Mouse (Mus musculus) 416B (cell line): ENCODE data around the gene Pdcd2l.
"Not testable (repeated sequence)": the region's sequence is repeated elsewhere in the genome, so short reads cannot be mapped to it uniquely, and the experiment has no call there.

Experiments used
- DNase-seq: peaks from one replicate; pipeline ENCODE4 v3.0.0; 2011; ENCODE audit warnings: low read depth

Pdcd2l gene

DNA sequence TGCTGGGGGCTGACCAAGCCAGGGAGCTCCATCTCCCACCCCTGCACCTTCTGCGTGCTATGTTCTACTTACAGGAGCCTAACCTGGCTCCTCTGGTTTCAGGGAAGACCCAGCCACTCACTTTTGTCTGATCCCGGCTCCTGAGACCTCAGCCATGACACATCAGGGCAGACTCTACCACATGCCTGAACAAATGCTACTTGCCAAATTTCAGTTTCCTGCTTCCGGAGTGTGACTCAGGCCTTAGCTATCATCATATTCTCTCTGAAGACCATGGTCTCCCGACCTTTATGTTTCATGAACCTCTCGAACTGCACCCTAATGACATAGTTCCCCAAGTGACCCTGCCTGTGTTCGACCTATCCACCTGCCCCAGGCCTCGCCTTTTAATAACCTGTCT lies 16.8 kb upstream of the Pdcd2l start:
- DNase-seq: peak; percentile 88

DNA sequence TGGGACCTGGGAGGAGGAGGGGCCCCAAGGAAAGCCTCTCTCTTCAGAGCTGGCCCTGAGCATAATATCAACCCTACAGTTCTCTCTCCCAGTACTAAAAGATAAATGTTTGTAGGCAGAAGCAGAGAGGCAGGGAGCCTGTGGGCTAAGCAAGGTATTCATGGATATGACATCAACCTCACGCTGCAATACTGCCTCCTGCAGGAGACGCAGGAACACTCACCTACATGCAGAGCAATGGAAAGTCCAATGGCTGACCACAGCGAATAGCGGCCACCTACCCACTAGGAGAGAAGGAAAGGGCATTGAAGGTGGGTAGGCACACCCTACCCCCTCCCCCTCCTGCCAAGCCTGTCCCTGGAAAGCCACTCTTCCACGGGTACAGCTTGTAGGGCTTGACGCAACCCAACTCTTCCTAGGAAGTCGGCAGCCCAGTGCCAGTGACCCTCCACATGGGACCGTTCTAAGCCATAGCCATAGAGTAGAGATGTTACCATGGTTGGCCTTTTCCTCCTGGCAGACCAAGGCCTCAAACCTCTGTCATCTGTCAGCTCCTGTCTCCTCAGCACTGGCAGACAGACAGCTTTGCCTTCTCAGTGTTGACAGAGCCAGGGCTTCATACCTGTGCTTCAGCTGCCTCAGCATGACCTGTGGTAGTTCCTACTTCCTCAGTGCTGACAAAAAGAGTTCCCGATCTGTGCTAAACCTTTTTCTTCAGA lies 11.7 kb upstream of the Pdcd2l start:
- peak; percentile 56 for DNase-seq

DNA sequence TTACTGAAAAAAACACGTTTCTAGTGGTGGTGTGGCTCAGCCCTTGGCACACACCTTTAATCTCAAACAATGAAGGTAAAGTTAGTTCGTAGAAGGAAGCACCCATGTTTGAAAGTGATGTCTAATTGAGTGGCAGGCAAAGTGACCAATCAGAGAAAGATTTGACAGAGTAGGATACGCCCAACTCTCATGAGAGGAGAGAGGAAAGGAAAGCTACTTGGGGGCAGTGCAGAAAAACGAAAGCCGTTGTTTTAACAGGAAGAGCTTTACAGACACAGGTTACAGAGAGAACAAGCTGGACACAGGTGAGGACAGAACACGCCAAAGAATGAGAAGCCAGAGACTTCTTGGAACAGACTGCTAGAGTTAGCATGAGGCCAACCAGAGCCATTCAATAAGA lies 9.9 kb upstream of the Pdcd2l start:
- DNase-seq: no peak

- DNase-seq: not testable (repeated sequence)
These were observed 5.7 kb upstream of the Pdcd2l start for GRCm38 (mm10) chr7:34202147-34202546.

GRCm38 (mm10) chr7:34200829-34201228 lies 4.4 kb upstream of the Pdcd2l start:
- no peak for DNase-seq

GRCm38 (mm10) chr7:34198346-34198745 lies 1.9 kb upstream of the Pdcd2l start:
- peak; percentile 86 for DNase-seq

DNA sequence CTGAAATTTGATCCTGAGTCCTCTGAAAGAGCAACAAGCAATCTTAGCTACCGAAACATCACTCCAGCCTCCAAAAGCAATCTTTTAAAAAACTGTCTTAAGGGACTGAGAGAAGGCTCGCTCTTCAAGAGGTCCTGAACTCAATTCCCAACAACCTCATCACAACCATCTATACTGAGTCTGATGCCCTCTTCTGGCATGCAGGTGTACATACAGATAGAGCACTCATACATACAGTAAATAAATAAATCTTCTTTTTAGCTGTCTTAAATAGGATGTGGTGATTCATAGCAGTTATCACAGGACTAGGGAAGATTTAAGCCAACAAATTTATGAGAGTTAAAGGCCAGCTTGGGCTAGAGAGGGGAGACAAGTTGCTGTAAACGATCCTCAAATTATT lies 829 bp downstream of the Pdcd2l start:
- peak; percentile 77 for DNase-seq

DNA sequence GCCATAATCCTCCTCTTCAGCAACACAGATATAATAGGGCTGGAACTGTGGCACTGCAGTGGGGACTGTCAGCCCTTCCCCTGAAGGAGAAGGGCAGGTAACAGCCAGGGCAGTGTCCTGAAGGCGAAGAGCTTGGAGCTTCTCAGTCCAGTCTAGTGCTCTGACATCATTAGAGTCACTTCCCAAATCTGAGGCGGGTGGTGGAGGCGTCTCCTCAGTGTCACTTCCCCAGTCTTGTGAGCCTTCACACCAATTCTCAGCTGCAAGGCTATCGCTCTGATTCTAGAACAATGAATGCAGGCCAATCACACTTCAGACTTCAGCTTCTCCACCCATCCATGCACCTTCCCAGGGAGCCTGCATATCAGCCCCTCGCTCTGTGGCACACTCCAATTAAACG lies 3.6 kb downstream of the Pdcd2l start:
- no peak for DNase-seq

GRCm38 (mm10) chr7:34189376-34189989 lies 7.0 kb downstream of the Pdcd2l start:
- DNase-seq: no peak

DNA sequence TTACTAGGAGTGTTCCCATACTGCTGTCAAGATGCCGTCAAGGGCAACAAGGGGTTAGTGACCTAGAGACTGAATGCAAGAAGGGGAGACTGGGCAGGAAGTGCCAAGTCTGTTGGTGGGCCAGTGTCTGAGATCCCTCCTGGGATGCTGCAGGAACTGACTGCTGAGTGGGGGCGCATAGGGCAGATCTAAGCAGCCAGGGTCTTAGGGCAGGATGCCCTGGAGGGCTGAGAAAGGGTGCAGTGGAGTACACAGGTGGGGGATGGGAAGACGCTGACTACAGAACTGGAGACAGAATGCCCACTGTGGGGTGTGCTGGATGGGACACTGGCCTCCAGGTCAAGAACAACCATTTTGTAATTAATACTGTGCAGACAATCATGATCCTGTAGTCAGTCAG lies 12.7 kb downstream of the Pdcd2l start:
- DNase-seq: no peak

DNA sequence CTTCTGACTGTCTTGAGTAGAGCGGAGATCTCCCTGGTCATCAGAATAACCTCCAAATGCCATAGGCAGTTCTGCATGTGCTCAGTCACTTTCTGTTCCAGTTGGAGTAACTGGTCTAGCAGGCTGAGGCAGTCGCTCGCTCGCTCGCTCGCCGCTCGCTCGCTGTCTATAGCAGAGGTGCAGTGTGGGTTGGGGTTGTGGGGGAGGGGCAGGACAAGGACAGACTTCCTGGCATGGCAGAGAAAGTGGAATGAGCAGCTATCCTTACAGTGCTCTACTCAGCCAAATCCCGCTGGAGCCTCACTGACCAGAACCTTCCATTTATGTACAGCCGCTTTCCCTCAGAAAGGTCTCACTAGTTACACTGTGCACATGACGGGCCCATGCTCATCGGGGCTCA lies 13.1 kb downstream of the Pdcd2l start:
- DNase-seq: no peak

DNA sequence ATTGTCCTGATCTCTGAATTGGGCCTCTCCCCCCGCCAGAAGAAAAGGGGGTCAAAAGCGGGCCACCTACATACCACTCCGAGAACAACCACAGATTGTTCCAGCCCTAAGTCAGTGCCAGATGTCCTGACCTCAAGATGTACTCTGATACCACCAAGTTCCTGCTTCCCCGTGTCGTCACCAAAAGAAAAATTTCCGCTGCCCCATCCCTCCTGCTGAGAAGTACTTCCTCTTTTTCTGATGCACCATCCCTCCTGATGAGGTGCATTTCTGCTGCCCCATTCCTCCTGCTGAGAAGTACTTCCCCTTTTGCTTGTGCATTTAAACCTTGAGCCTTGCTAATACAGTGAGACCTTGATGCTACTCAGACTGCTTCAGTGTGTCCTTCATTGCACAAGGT lies 20.2 kb downstream of the Pdcd2l start:
- peak; percentile 18 for DNase-seq

DNA sequence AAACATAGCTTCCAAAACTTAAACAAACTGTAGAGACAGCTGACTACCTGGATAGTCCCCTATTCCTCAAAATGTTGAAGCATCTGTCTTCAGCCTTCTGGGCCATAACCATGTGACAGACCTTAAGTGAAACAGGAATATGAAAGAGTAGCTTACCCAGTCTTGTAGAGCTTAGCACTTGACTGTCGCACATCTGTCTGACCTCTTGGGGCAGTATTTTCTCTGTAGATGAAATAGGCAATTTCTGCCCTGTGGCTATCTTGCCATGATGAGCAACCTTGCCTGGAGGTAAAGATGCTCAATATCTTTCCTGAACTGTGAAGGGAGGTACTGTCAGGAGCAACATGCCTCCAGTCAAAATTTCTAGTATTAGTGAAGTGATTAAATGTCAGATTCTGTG lies 24.2 kb downstream of the Pdcd2l start:
- DNase-seq: peak; percentile 31

DNA sequence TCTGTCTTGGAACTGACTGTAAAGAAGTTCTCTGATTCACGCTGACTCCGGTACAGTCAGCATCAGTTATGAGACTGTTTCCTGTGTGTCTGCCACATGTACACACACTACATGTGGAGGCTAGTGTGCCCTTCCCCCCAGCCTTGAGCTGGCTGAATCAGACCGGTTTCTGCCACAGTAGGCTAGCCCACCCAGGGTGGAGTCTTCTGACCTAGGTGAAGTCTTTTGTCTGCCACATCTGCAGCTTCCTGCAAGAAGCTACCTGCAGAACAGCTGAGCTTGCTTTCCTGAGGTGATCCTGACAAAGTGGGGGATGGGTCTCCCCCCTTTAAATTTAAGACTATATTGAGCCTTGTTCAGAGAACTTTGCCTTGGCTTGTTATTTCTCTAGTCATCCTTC lies 27.0 kb downstream of the Pdcd2l start, which contains the start of gene Uba2:
Gene Uba2 (minus strand): TSS at position 146 of the 400 bp plus-strand sequence.
- DNase-seq: peak; percentile 21

DNA sequence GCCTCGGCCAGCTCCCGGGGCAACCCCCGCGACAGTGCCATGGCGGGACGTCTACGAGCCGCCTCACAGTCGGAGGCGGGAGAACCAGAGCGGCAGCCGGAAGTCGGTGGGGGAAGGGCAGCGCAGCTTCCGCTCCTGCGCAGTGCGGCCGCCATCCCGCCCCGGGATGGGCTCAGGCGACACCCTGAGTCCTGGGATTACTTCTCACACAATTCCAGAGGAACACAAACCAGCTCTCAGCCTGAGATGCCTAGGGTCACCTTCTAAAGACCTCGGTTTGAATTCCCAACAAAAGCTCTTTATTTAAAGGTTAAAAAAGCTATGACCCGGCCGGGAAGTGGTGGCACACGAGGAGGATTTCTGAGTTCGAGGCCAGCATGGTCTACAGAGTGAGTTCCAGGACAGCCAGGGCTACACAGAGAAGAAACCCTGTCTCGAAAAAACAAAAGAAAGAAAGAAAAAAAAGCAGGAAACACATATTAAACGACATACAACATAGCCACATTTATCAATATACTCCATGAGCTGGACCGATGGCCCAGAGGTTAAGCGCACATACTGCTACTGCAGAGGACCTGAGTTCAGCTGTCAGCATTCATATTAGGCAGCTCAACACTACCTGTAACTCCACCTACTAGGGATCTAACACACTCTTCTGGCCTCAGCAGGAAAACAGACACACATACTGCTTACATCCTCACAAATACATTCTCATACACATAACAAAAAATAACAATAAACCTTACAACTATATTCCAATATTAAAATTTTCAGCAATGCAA lies 27.8 kb downstream of the Pdcd2l start:
- DNase-seq: peak; percentile 82

- DNase-seq: peak; percentile 50
These were observed 28.5 kb downstream of the Pdcd2l start for GRCm38 (mm10) chr7:34167766-34168469.

DNA sequence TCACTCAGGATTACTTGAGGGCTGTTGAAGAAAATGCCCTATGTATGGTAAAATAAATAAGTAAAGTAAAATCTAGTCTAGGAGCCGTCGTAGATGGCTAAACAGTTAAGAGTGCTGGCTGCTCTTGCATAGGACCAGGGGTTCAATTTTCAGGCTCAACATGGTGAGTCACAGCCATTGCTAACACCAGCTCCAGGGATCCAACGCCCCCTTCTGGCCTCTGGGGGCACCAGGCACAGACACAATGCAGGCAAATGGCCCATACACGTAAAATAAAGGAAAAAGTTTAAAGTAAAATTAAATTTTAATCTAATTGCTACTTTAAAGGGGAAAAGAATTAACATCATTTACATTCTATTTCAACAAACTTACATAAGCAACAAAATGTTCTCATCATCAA lies 29.6 kb downstream of the Pdcd2l start:
- DNase-seq: peak; percentile 83

GRCm38 (mm10) chr7:34165999-34166398 lies 30.5 kb downstream of the Pdcd2l start:
- no peak for DNase-seq

DNA sequence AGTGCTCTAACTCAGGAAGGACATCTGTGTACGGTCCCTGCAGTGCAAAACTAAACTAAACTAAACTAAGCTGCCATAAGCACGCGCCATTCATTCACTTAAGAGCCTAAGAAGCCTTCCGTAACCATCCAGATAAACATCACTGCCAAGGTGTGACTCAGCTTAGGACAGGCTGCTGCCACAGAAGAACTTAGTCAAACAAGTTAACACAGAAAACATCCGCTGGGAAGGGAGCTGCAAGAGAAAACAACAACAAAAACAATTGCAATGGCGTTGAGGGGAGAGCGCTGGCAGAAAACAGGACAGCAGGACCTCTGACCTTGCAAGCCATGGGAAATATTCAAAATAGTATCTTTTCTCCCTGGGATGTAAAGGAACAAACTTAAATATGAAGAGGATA lies 31.8 kb downstream of the Pdcd2l start:
- DNase-seq: no peak

GRCm38 (mm10) chr7:34159167-34159566 lies 37.3 kb downstream of the Pdcd2l start:
- no peak for DNase-seq

GRCm38 (mm10) chr7:34157994-34158393 lies 38.5 kb downstream of the Pdcd2l start:
- DNase-seq: no peak

DNA sequence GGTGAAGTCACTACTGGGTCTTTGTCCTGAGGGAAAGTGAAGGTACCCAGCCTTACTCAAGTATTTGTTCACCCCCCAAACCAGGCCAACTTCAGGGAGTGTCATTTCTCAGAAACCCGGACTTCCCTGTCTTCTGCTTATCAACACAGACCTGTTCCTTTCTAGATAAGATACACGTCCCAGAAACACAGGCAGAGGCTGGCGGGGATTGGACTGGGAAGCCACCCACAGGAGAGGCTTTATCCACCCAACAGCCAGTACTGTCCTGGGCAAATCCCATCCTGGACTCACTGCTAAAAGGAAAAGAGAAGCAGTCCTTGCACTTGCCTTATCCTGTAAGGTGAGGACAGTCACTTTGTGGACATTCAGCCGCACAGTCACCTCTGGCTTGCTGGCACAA lies 49.3 kb downstream of the Pdcd2l start:
- DNase-seq: no peak
